Mouse (Mus musculus): Measurements from ENCODE around the gene Stk16. TPM values are rescaled to one million over a fixed set of nuclear protein-coding genes. Genes with fewer than 3 reads are reported as not detected.

The Stk16 gene
- polyA plus RNA-seq, 1 experiment from 2014 or later = 116 TPM

- no peak overlapping the region for H3K27ac ChIP-seq (ENCODE audit: low read depth)
- H3K36me3 ChIP-seq (ENCODE audit: control insufficient read depth, insufficient read depth, low read length) = no peaks in the 10 kb centered on the region
- no peaks in the 10 kb centered on the region for H3K27me3 ChIP-seq (replicated peaks; ENCODE audit: control insufficient read depth, insufficient read depth, low read length)
- 73% methylated on average over 13 of the region's 13 CpGs for WGBS
- DNase-seq (ENCODE audit: low spot score) = no peak
- peaks cover 15% of the 10 kb centered on the region for H3K4me1 ChIP-seq (replicated peaks; ENCODE audit: control insufficient read depth, insufficient read depth, low read length)
- H3K4me2 ChIP-seq (ENCODE audit: low read length) = no peak overlapping the region
- no peaks in the 10 kb centered on the region for H3K9me3 ChIP-seq (ENCODE audit: control insufficient read depth, low read length)
- H3K4me3 ChIP-seq (ENCODE audit: low read depth, low read length) = no peak overlapping the region
- H3K9ac ChIP-seq (ENCODE audit: low read length) = no peak overlapping the region
- no peak for ATAC-seq (replicated peaks; ENCODE audit: low FRiP score, low TSS enrichment, low read depth)
Measured at GRCm38 (mm10) chr1:75252308-75252707, 41.7 kb downstream of the Stk16 start.

DNA sequence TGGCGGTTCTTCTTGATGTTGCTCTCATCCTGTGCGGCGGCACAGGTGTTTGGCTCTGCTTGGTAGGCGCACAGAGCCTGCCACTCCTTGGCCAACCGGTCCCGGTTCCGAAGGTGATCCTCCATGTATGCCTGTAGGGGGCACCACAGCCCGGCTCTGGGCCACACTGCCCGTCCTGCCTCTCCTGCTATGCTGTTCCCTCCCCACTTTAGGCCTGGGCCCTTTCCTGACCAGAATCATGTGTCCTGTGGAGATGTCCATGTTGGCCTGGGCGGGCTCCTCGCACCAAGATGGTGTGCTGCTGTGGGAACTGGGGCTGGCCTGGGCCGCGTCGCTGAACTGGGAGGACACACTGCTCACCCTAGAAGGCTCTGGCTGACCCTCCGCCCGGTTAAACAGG lies 42.4 kb downstream of the Stk16 start:
- H3K9me3 ChIP-seq (ENCODE audit: control insufficient read depth, low read length) = no peaks in the 10 kb centered on the region
- H3K9ac ChIP-seq (ENCODE audit: low read length) = no peak overlapping the region
- H3K4me2 ChIP-seq (ENCODE audit: low read length) = no peak overlapping the region
- H3K27me3 ChIP-seq (replicated peaks; ENCODE audit: control insufficient read depth, insufficient read depth, low read length) = no peaks in the 10 kb centered on the region
- WGBS = 81% methylated on average over 16 of the region's 16 CpGs
- ATAC-seq (replicated peaks; ENCODE audit: low FRiP score, low TSS enrichment, low read depth) = no peak
- no peak overlapping the region for H3K27ac ChIP-seq (ENCODE audit: low read depth)
- H3K4me3 ChIP-seq (ENCODE audit: low read depth, low read length) = no peak overlapping the region
- peaks cover 10% of the 10 kb centered on the region for H3K4me1 ChIP-seq (replicated peaks; ENCODE audit: control insufficient read depth, insufficient read depth, low read length)
- no peak for DNase-seq (ENCODE audit: low spot score)
- no peaks in the 10 kb centered on the region for H3K36me3 ChIP-seq (ENCODE audit: control insufficient read depth, insufficient read depth, low read length)

GRCm38 (mm10) chr1:75253849-75254624 lies 43.4 kb downstream of the Stk16 start:
- no peaks in the 10 kb centered on the region for H3K36me3 ChIP-seq (ENCODE audit: control insufficient read depth, insufficient read depth, low read length)
- H3K27me3 ChIP-seq (replicated peaks; ENCODE audit: control insufficient read depth, insufficient read depth, low read length) = no peaks in the 10 kb centered on the region
- DNase-seq (ENCODE audit: low spot score) = peak; percentile 95
- 63% methylated on average over 16 of the region's 16 CpGs for WGBS
- no peaks in the 10 kb centered on the region for H3K9me3 ChIP-seq (ENCODE audit: control insufficient read depth, low read length)
- no peak overlapping the region for H3K4me3 ChIP-seq (ENCODE audit: low read depth, low read length)
- ATAC-seq (replicated peaks; ENCODE audit: low FRiP score, low TSS enrichment, low read depth) = no peak
- no peak overlapping the region for H3K27ac ChIP-seq (ENCODE audit: low read depth)
- no peak overlapping the region for H3K4me2 ChIP-seq (ENCODE audit: low read length)
- 0 out of 2 replicates have a peak, but pooled peaks cover 5% of the 10 kb centered on the region for H3K4me1 ChIP-seq (replicated peaks; ENCODE audit: control insufficient read depth, insufficient read depth, low read length)
- no peak overlapping the region for H3K9ac ChIP-seq (ENCODE audit: low read length)

- WGBS = 73% methylated on average over 8 of the region's 8 CpGs
- ATAC-seq (replicated peaks; ENCODE audit: low FRiP score, low TSS enrichment, low read depth) = no peak
- Histone ChIP-seq H3K4me2 (ENCODE audit: low read length) (no peak overlapping the region), H3K36me3 (ENCODE audit: control insufficient read depth, insufficient read depth, low read length) (no peaks in the 10 kb centered on the region), H3K9me3 (ENCODE audit: control insufficient read depth, low read length) (no peaks in the 10 kb centered on the region), H3K4me3 (ENCODE audit: low read depth, low read length) (no peak overlapping the region), H3K27ac (ENCODE audit: low read depth) (no peak overlapping the region), H3K4me1 (replicated peaks; ENCODE audit: control insufficient read depth, insufficient read depth, low read length) (0 out of 2 replicates have a peak, but pooled peaks cover 5% of the 10 kb centered on the region), H3K9ac (ENCODE audit: low read length) (no peak overlapping the region), H3K27me3 (replicated peaks; ENCODE audit: control insufficient read depth, insufficient read depth, low read length) (no peaks in the 10 kb centered on the region)
- DNase-seq (ENCODE audit: low spot score) = no peak
Measured at GRCm38 (mm10) chr1:75254625-75255013, 44.0 kb downstream of the Stk16 start.

DNA sequence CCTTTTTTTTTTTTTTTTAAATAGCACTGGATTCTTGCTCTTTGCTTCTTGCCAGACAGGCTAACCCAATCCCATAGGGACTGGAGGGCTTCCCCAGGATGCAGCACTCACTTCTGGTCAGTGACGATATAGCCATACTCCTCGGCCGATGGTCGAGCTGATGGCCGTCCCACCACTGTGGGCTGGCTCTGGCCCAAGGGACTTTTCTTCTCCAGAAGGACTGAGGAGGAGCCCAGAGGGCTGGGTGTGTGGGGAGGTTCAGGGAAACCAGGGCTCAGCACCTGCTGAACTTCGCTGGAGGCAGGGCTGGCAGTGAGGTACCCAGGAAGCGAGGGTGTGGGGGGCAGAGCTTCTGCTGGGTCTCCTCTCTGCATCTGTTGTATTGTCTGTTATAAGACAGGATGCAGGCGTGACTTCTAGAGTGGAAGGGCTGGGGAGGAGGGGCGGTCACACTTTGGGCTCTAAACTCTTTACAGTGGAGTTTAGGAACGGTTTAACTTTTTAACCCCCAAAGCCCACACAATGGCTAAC lies 44.9 kb downstream of the Stk16 start:
- H3K4me1 ChIP-seq (replicated peaks; ENCODE audit: control insufficient read depth, insufficient read depth, low read length) = 0 out of 2 replicates have a peak, but pooled peaks cover 5% of the 10 kb centered on the region
- no peaks in the 10 kb centered on the region for H3K27me3 ChIP-seq (replicated peaks; ENCODE audit: control insufficient read depth, insufficient read depth, low read length)
- 63% methylated on average over 10 of the region's 10 CpGs for WGBS
- H3K9me3 ChIP-seq (ENCODE audit: control insufficient read depth, low read length) = no peaks in the 10 kb centered on the region
- H3K9ac ChIP-seq (ENCODE audit: low read length) = no peak overlapping the region
- H3K4me3 ChIP-seq (ENCODE audit: low read depth, low read length) = no peak overlapping the region
- H3K27ac ChIP-seq (ENCODE audit: low read depth) = no peak overlapping the region
- DNase-seq (ENCODE audit: low spot score) (no peak), ATAC-seq (replicated peaks; ENCODE audit: low FRiP score, low TSS enrichment, low read depth) (no peak)
- no peaks in the 10 kb centered on the region for H3K36me3 ChIP-seq (ENCODE audit: control insufficient read depth, insufficient read depth, low read length)
- H3K4me2 ChIP-seq (ENCODE audit: low read length) = no peak overlapping the region

- Histone ChIP-seq H3K36me3 (ENCODE audit: control insufficient read depth, insufficient read depth, low read length) (no peaks in the 10 kb centered on the region), H3K9ac (ENCODE audit: low read length) (no peak overlapping the region), H3K27me3 (replicated peaks; ENCODE audit: control insufficient read depth, insufficient read depth, low read length) (peaks cover 43% of the 10 kb centered on the region), H3K4me2 (ENCODE audit: low read length) (no peak overlapping the region), H3K27ac (ENCODE audit: low read depth) (no peak overlapping the region), H3K9me3 (ENCODE audit: control insufficient read depth, low read length) (no peaks in the 10 kb centered on the region), H3K4me1 (replicated peaks; ENCODE audit: control insufficient read depth, insufficient read depth, low read length) (no peaks in the 10 kb centered on the region), H3K4me3 (ENCODE audit: low read depth, low read length) (no peak overlapping the region)
- DNase-seq (ENCODE audit: low spot score) (no peak), ATAC-seq (replicated peaks; ENCODE audit: low FRiP score, low TSS enrichment, low read depth) (no peak)
Measured at GRCm38 (mm10) chr1:75261278-75261677, 50.6 kb downstream of the Stk16 start.

- ATAC-seq (replicated peaks; ENCODE audit: low FRiP score, low TSS enrichment, low read depth) (0 out of 2 replicates have a peak, but pooled peaks have one; percentile 58), DNase-seq (ENCODE audit: low spot score) (peak; percentile 92)
- H3K4me1 ChIP-seq (replicated peaks; ENCODE audit: control insufficient read depth, insufficient read depth, low read length) = no peaks in the 10 kb centered on the region
- H3K4me2 ChIP-seq (ENCODE audit: low read length) = peak overlapping the region; percentile 11
- H3K27ac ChIP-seq (ENCODE audit: low read depth) = no peak overlapping the region
- 2% methylated on average over 40 of the region's 40 CpGs for WGBS
- H3K27me3 ChIP-seq (replicated peaks; ENCODE audit: control insufficient read depth, insufficient read depth, low read length) = peaks cover 49% of the 10 kb centered on the region
- H3K4me3 ChIP-seq (ENCODE audit: low read depth, low read length) = no peak overlapping the region
- no peaks in the 10 kb centered on the region for H3K36me3 ChIP-seq (ENCODE audit: control insufficient read depth, insufficient read depth, low read length)
- no peaks in the 10 kb centered on the region for H3K9me3 ChIP-seq (ENCODE audit: control insufficient read depth, low read length)
- H3K9ac ChIP-seq (ENCODE audit: low read length) = no peak overlapping the region
Measured at GRCm38 (mm10) chr1:75262969-75263951, 52.6 kb downstream of the Stk16 start.

- Histone ChIP-seq H3K36me3 (ENCODE audit: control insufficient read depth, insufficient read depth, low read length) (no peaks in the 10 kb centered on the region), H3K9me3 (ENCODE audit: control insufficient read depth, low read length) (no peaks in the 10 kb centered on the region), H3K27ac (ENCODE audit: low read depth) (no peak within 1 kb of the TSS), H3K9ac (ENCODE audit: low read length) (no peak within 1 kb of the TSS), H3K4me1 (replicated peaks; ENCODE audit: control insufficient read depth, insufficient read depth, low read length) (no peaks in the 10 kb centered on the region), H3K4me2 (ENCODE audit: low read length) (peak within 1 kb of the TSS; percentile 11), H3K4me3 (ENCODE audit: low read depth, low read length) (0 out of 2 replicates have a peak within 1 kb of the TSS, but pooled peaks have one; percentile 4), H3K27me3 (replicated peaks; ENCODE audit: control insufficient read depth, insufficient read depth, low read length) (peaks cover 52% of the 10 kb centered on the region)
- ATAC-seq (replicated peaks; ENCODE audit: low FRiP score, low TSS enrichment, low read depth) (no peak), DNase-seq (ENCODE audit: low spot score) (no peak)
- 11% methylated on average over 30 of the region's 32 CpGs for WGBS
Measured at GRCm38 (mm10) chr1:75264091-75264880, 53.6 kb downstream of the Stk16 start, which contains the start of gene Ptprn. Gene Ptprn (minus strand): TSS chr1:75264502.
